Mouse (Mus musculus): Measurements from ENCODE around the gene Stag1. TPM values are rescaled to one million over a fixed set of nuclear protein-coding genes. Genes with fewer than 3 reads are reported as not detected.

Gene Stag1
- polyA plus RNA-seq, 1 experiment, result 1.8 TPM

DNA sequence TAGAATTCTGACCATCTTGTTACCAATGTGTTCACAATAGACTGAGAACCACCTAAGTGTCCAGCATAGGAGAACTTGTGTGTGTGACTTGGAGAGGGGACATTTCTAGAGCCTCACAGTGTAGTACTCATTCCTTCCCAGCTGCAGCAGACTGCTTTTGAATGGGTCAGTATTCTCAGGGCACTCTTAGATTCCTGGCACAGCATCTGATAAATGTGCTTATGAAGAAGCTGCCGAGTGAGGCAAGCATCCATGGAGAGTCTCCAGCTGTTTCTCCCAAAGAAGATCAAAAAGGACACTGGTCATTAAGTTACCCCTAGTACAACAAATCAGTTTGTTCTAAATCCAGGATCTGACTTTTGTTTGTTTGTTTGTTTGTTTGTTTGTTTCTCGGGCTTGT, 24.3 kb upstream of the Stag1 start:
- H3K36me3 ChIP-seq (replicated peaks; ENCODE audit: low read length), result no peaks in the 10 kb centered on the region
- H3K4me3 ChIP-seq (replicated peaks), result no peak overlapping the region
- peaks cover 50% of the 10 kb centered on the region for H3K27me3 ChIP-seq (replicated peaks)
- TF ChIP-seq GATA1 (IDR thresholded peaks at IDR 0.05; ENCODE audit: borderline replicate concordance, low read length) (no peak), FLI1 (IDR thresholded peaks at IDR 0.05; ENCODE audit: low read length) (no peak)
- H3K9me3 ChIP-seq, result no peaks in the 10 kb centered on the region
- H3K4me1 ChIP-seq, result peaks cover 19% of the 10 kb centered on the region

DNA sequence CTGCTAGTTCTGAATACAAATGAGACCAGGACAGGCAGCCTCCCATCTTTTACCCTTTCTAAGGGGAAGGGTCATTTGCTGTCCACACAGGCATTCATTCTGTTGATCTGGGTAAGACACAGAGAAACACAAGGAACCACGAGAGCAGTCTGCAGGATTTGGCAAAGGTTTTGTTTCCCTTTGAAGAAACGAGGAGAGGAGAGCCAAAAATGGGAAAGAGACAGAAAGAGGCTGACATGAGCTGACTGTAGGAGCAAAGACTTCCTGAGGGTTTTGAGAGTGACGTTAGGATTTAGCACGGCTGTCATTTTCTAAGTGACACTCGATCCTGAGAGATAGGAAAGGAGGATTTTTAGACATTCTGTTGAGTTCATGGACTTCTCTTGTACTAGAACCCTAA, 23.7 kb upstream of the Stag1 start:
- H3K27me3 ChIP-seq (replicated peaks), result peaks cover 44% of the 10 kb centered on the region
- H3K9me3 ChIP-seq, result no peaks in the 10 kb centered on the region

DNA sequence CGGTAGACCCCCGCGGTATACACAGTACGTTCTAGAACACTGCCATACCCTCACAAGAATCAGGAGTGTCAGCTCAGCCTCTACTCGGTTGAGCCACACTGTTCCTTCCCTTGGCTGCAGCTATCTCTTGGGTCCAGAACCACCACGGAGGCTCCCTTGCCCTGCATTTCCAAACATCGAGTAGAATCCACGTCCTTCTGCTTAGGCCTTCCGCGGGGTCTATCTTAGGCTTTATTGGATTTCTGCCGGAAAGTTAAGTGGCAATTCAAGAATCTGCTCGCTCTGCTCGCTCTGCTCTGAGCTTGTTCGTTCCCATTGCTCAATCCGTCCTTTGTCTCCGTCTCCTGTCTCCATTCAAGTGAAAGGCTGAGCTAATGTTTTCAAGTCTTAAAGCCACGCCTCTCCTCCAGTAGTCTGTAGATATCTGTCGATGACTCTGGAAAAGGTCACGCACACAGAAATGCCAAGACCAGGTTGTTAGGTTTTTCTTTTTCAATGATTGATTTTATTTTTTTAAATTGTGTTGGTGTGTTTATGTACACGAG, 17.3 kb upstream of the Stag1 start:
- no peaks in the 10 kb centered on the region for H3K9me3 ChIP-seq
- H3K4me1 ChIP-seq, result no peaks in the 10 kb centered on the region
- H3K27me3 ChIP-seq (replicated peaks), result peaks cover 8% of the 10 kb centered on the region
- no peaks in the 10 kb centered on the region for H3K36me3 ChIP-seq (replicated peaks; ENCODE audit: low read length)
- H3K4me3 ChIP-seq (replicated peaks), result no peak overlapping the region
- TF ChIP-seq FLI1 (IDR thresholded peaks at IDR 0.05; ENCODE audit: low read length) (no peak), GATA1 (IDR thresholded peaks at IDR 0.05; ENCODE audit: borderline replicate concordance, low read length) (no peak)

More for the DNA sequence above, 23.7 kb upstream of the Stag1 start:
- Histone ChIP-seq H3K4me1 (peaks cover 19% of the 10 kb centered on the region), H3K4me3 (replicated peaks) (no peak overlapping the region), H3K36me3 (replicated peaks; ENCODE audit: low read length) (no peaks in the 10 kb centered on the region)
- no peak for TF ChIP-seq FLI1 (IDR thresholded peaks at IDR 0.05; ENCODE audit: low read length)

GRCm38 (mm10) chr9:100581543-100582492, 15.8 kb upstream of the Stag1 start:
- no peak for TF ChIP-seq GATA1 (IDR thresholded peaks at IDR 0.05; ENCODE audit: borderline replicate concordance, low read length)
- Histone ChIP-seq H3K4me3 (replicated peaks) (no peak overlapping the region), H3K27me3 (replicated peaks) (peaks cover 8% of the 10 kb centered on the region), H3K36me3 (replicated peaks; ENCODE audit: low read length) (no peaks in the 10 kb centered on the region), H3K9me3 (no peaks in the 10 kb centered on the region), H3K4me1 (peaks cover 4% of the 10 kb centered on the region; the same call in 1 of the 2 replicates)

DNA sequence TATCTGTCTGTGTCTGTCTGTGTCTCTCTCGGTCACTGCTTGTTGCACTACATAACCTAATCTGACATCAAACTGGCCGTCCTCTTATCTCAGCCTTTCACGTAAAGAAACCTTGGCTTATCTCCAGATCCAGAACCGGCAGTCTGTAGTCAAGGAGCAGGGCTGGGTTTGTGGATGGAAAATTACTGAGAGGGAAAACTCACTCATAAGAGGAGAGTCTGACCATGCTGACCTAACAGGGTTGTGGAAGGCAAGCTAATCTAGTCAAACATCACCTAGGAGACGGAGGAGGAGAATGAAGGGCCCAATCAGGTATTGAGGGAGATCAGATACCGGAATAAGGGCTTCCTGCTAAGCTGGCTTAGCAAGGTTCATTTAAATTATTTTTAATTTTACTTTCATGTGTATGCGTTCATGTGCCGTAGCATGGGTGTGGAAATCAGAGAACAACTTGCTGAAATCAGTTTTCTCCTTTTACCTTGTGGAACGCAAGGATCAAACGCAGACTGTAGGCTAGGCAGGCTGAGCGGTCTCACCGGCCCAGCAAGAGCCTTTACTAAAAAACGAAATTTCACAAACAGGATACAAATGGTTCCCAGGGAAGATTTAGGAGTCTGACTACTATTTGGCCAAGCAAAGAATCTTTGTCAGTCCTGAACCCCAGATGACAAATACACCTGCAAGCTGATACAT, 14.6 kb upstream of the Stag1 start:
- Histone ChIP-seq H3K36me3 (replicated peaks; ENCODE audit: low read length) (no peaks in the 10 kb centered on the region), H3K4me1 (peaks cover 4% of the 10 kb centered on the region; the same call in 1 of the 2 replicates), H3K27me3 (replicated peaks) (peaks cover 6% of the 10 kb centered on the region), H3K4me3 (replicated peaks) (no peak overlapping the region), H3K9me3 (no peaks in the 10 kb centered on the region)
- TF ChIP-seq GATA1 (IDR thresholded peaks at IDR 0.05; ENCODE audit: borderline replicate concordance, low read length) (no peak), FLI1 (IDR thresholded peaks at IDR 0.05; ENCODE audit: low read length) (no peak)

DNA sequence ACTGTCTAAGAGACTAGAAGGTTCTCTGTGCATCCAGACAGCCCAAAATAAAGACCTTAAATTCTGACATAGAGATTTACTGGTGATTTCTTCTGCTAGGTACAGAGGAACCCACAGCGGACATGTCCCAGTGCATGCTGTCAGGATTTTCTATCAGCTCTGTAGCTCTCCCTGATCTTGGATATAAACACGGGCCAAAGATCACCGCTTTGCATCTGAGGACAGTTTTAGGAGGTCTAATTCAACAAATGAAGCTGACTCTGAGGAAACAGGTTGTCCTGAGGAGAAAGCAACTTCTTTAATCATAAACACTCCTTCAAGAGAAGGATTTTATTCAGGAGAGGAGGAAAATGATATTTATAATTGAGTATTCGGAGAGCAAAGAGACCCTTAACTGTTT, 13.6 kb upstream of the Stag1 start:
- peaks cover 6% of the 10 kb centered on the region for H3K27me3 ChIP-seq (replicated peaks)
- H3K4me1 ChIP-seq, result peaks cover 4% of the 10 kb centered on the region; the same call in 1 of the 2 replicates
- no peak overlapping the region for H3K4me3 ChIP-seq (replicated peaks)
- TF ChIP-seq GATA1 (IDR thresholded peaks at IDR 0.05; ENCODE audit: borderline replicate concordance, low read length), result no peak
- TF ChIP-seq FLI1 (IDR thresholded peaks at IDR 0.05; ENCODE audit: low read length), result no peak
- H3K9me3 ChIP-seq, result no peaks in the 10 kb centered on the region
- no peaks in the 10 kb centered on the region for H3K36me3 ChIP-seq (replicated peaks; ENCODE audit: low read length)

GRCm38 (mm10) chr9:100590462-100590861, 7.1 kb upstream of the Stag1 start:
- H3K36me3 ChIP-seq (replicated peaks; ENCODE audit: low read length), result no peaks in the 10 kb centered on the region
- H3K27me3 ChIP-seq (replicated peaks), result peaks cover 2% of the 10 kb centered on the region
- TF ChIP-seq GATA1 (IDR thresholded peaks at IDR 0.05; ENCODE audit: borderline replicate concordance, low read length) (no peak), FLI1 (IDR thresholded peaks at IDR 0.05; ENCODE audit: low read length) (no peak)

DNA sequence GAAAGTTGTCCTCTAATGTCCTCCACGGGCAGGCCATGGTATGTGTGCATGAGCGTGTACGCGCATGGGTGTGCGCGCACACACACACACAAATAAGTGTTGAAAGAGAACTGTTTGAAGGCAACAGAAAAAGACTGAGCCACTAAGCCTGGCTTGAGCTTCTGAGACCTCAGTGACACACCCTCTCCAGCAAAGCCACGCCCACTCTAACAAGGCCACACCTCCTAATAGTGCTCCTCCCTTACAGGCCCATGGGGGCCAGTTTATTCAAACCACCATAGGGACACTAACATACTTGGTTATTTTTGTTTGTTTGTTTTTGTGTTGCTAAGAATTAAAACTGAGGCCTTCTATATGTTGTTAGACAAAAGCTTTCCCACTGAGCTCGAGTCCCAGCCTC, 1.3 kb upstream of the Stag1 start:
- TF ChIP-seq FLI1 (IDR thresholded peaks at IDR 0.05; ENCODE audit: low read length) (no peak), GATA1 (IDR thresholded peaks at IDR 0.05; ENCODE audit: borderline replicate concordance, low read length) (no peak)
- Histone ChIP-seq H3K9me3 (peaks cover 11% of the 10 kb centered on the region), H3K4me3 (replicated peaks) (no peak overlapping the region), H3K36me3 (replicated peaks; ENCODE audit: low read length) (no peaks in the 10 kb centered on the region), H3K4me1 (peaks cover 5% of the 10 kb centered on the region), H3K27me3 (replicated peaks) (peaks cover 5% of the 10 kb centered on the region)

More at GRCm38 (mm10) chr9:100590462-100590861, 7.1 kb upstream of the Stag1 start:
- Histone ChIP-seq H3K9me3 (peaks cover 7% of the 10 kb centered on the region), H3K4me1 (peaks cover 17% of the 10 kb centered on the region), H3K4me3 (replicated peaks) (no peak overlapping the region)

DNA sequence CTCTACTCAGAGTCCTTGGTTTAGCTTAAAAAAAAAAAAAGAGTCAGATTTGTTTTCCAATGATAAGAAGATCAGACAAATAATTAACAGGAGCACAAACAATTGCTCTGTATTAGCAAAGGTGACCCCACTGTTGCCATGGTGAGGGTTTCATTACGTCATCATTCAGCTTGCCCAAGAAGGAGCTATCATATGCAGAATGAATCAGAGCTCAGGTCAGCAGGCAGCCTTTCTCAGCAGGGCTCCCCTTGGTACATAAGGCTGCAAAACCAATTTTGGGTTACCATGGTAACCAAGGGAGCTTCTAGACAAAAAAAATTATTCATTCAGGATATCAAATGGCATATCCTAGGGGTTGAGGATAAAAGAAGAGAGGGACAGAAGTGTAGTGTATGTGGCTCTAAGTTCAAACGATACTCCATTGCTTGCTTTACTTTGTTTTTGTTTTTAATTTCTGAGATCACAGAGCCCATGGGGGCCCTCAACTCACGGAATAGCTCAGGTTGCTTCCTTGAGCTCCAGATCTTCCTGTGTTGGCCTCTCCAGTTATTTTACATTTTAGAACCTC, 2.2 kb downstream of the Stag1 start:
- Histone ChIP-seq H3K4me3 (replicated peaks) (no peak overlapping the region), H3K27me3 (replicated peaks) (peaks cover 6% of the 10 kb centered on the region), H3K9me3 (peaks cover 13% of the 10 kb centered on the region), H3K36me3 (replicated peaks; ENCODE audit: low read length) (no peaks in the 10 kb centered on the region), H3K4me1 (no peaks in the 10 kb centered on the region)
- TF ChIP-seq GATA1 (IDR thresholded peaks at IDR 0.05; ENCODE audit: borderline replicate concordance, low read length), result no peak
- TF ChIP-seq FLI1 (IDR thresholded peaks at IDR 0.05; ENCODE audit: low read length), result no peak

Measured in megakaryocyte, embryonic 14.5 days (primary cell).